Mouse (Mus musculus) adrenal gland, adult 8-10 months (tissue): ENCODE data around the gene Pradc1. TPM values are rescaled to one million over a fixed set of nuclear protein-coding genes. Genes with fewer than 3 reads are reported as not detected.
A peak's percentile ranks its signal among the peaks of the same experiment; 100 is the strongest.
"Not testable (repeated sequence)": the region's sequence is repeated elsewhere in the genome, so short reads cannot be mapped to it uniquely, and the experiment has no call there.

ENCODE experiments used
- DNase-seq: peaks from one replicate; pipeline ENCODE4 v3.0.0; 2022
- total RNA-seq, 4 experiments: library from RNA; stranded (reverse); gene quantifications; 2 replicates each; pipeline ENCODE4 v1.2.4; 2022

Gene Pradc1
- total RNA-seq, 4 experiments from 2014 or later = 11.5 to 16.4 (median 13.9) TPM

GRCm38 (mm10) chr6:85450697-85451663 is 790 bp downstream of the Pradc1 start, which contains the start of gene Cct7:
TSS of gene Cct7 (plus strand) at chr6:85451514.
- peak; percentile 98 for DNase-seq

- DNase-seq = not testable (repeated sequence)
These were observed 1.6 kb downstream of the Pradc1 start for GRCm38 (mm10) chr6:85450140-85450539.

DNA sequence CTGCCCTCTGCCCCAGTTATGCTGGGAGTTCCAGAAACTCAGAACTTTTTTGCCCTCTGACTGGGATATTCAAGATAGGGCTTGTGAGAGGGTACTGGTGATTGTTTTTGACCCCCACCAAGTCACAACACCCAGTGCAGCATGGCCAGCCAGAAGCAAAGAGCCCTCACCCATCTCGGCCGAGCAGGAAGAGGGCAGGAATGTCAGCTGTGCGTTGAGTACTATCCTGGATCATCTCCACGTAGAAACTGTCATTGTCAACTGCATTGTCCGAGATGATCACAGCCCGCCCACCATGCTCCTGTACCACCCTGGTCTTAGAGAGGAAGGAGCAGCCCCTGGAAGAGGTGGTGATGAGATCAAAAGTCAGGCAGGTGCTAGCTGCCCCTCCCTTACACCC is 4.4 kb downstream of the Pradc1 start:
- DNase-seq = no peak

- DNase-seq = no peak
These were observed 6.5 kb downstream of the Pradc1 start for GRCm38 (mm10) chr6:85445286-85445685.

- no peak for DNase-seq
These were observed 7.4 kb downstream of the Pradc1 start for GRCm38 (mm10) chr6:85444266-85444965.

DNA sequence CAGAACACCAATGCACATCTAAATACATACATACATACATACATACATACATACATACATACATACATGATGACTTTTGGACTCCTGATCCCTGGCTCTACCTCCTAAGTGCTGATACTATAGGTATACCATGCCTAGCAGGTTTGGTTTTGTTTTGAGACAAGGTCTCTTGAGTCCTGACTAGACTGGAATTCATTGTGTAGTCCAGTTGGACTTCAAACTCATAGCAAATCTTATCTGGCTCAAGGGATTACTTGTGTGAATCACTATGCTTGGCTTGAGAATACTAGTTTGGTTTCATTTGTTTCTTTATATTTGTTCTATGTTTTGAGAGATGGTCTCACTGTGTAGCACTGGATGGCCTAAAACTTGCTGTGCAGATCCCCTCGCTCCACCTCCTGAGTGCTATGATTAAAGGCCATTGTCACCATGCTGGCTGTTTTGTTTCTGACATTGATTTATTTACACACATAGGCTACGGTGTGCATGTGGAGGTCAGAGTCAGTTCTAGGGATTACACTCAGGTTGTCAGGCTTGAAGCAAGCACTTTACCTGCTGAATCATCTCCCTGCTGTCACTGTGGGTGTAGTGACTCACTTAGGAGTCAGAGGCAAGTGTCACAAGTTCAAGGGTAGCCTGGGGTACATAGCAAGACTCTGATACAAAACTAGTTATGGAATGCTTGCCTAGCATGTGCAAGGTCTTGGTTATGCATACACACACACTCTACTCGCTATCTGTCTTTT is 8.1 kb downstream of the Pradc1 start:
- DNase-seq = peak; percentile 47

GRCm38 (mm10) chr6:85441142-85441541 is 10.6 kb downstream of the Pradc1 start:
- DNase-seq = no peak

DNA sequence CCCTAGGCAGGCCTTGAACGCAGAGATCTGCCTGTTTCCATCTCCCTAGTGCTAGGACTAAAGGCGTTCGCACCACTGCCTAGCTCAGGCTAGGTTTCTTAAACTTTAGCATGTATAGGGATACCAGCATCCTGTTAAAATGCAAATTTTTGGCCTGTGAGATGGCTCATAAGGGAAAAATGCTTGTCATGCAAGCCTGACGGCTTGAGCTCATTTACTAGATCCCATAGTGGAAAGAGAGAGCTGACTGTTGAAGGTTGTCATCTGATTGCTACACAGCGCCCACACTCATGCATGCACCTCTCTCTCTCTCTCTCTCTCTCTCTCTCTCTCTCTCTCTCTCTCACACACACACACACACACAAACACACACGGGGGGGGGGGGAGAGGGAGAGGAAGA is 15.1 kb downstream of the Pradc1 start:
- DNase-seq = no peak

GRCm38 (mm10) chr6:85436204-85436603 is 15.6 kb downstream of the Pradc1 start:
- no peak for DNase-seq

- DNase-seq = no peak
These were observed 17.9 kb downstream of the Pradc1 start for GRCm38 (mm10) chr6:85433865-85434264.

GRCm38 (mm10) chr6:85431842-85432431 is 19.8 kb downstream of the Pradc1 start, which contains the start of gene Smyd5:
TSS of gene Smyd5 (plus strand) at chr6:85431989.
- DNase-seq = peak; percentile 83

DNA sequence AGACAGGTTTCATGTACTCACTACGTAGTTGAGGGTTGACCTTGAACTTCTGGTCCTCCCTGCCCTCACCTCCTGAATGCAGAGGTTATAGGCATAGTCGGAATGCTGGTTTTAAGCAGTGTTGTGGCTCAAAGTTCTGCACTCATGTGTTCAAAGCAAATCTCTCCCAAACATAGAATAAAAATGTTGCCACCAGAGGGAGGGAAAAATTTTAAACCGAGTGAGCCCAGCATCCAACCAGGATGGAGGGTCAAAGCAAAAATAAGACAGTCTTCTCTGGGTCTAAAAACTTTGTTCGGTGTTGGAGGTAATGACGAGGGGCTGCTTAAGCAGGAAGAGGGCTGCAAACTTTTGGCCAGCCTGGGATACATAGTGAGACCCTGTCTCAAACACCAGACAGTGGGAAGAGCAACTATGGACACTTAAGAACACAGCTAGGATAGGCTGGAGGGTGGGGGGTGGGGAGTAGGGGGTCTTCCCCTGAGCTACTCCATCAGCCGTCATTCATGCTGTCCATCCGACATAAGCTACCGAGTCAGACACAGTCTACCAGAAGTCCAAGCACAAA is 20.4 kb downstream of the Pradc1 start:
- no peak for DNase-seq

- no peak for DNase-seq
These were observed 27.9 kb downstream of the Pradc1 start, which contains the start of gene Noto for GRCm38 (mm10) chr6:85423836-85424379. TSS of gene Noto (plus strand) at chr6:85423886.

DNA sequence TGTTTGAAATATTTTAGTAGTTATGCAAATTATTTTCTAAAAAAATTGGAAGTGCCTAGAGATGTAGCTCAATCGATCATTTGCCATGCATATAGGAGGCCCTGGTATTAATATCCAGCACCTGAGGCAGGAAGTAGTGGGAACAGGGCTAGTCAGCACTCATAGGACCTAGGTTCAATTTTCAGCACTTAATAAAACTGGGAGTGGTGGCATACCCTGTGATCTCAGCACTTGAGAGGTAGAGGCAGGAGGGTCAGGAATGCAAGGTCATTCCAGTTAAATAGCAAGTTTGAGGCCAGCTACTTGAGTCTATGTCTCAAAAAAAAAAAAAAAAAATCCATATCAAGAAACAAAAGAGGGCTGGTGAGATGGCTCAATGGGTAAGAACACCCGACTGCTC is 32.6 kb downstream of the Pradc1 start:
- no peak for DNase-seq

DNA sequence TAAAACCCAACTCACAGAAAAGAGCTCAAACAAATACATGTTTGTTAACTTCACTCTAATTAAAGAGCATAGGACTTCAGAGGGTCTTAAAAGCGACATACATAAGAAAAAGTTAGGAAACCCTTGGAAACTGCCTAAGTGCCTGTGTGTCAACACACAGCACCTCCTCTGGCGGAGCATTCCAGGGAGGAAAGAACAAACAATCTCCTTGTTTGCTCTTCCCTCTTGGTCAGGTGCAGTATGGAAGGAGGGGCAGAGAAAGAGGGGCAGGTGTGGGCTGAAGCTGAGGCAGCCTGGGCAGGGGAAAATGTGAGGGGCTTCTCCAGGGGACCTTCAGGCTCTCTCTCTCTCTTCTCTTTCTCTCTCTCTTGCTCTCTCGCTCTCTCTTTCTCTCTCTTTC is 35.9 kb downstream of the Pradc1 start:
- DNase-seq = no peak

DNA sequence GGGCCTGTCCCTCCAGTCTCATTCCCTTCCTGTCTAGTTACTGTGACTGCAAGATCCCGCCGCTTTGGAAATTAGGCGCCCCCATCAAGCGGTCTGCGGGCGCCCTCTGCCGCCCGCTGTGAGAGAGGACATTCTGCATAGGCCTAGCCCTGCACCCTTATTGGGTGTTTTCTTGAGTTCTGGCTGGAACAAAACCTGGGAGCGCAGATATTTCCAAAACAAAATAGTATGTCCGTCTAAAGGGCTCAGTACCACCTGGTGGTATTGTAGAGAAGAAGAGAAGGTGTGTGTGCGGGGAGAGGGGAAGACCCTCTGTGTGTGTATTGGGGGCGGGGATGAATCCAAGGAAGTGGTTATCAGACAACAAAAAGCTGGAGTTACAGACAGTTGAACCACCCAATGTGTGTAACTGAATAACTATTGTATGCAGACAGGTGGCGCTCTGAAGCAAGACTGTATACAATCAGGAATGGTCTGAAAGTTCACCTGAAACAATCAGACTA is 40.9 kb downstream of the Pradc1 start:
- DNase-seq = no peak

DNA sequence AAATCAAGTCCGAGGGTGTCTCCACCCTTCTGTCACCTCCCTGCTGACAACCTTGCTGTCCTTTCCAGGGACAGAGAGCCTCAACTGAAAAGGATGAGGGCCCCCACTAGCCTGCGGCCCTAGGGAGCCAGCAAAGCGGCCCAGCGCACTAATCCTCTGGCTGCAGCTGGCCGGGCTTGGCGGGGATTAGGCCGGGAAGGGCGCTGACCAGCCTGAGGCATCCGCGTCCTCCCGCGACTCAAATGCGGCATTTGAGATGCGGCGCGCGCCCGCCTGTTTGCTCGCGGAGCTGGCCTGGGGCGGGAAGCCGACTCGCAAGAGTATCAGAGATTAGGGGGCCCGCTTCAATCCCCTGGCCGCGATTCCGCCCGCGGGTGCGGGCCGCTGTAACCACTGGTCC is 42.8 kb downstream of the Pradc1 start:
- DNase-seq = no peak

DNA sequence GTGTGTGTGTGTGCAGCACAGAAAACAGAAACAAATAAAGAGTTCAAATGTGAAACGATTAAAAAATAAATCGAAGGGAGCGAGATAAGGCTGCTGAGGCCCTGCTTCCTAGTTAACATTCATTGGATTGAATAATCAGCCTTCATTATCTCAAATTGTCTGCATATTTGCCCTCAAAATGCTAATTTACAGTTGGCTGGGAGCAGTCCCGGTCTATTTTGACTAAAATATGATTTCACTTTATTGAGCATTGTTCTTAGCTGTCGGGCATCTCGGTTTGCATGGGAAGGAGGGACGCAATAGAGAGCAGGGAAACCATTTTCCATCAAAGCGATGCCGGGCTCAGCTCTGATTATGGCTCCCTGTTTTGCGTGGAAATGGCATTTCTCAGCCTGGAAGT is 48.7 kb downstream of the Pradc1 start:
- DNase-seq = no peak

GRCm38 (mm10) chr6:85402613-85403012 is 49.2 kb downstream of the Pradc1 start:
- DNase-seq = no peak

DNA sequence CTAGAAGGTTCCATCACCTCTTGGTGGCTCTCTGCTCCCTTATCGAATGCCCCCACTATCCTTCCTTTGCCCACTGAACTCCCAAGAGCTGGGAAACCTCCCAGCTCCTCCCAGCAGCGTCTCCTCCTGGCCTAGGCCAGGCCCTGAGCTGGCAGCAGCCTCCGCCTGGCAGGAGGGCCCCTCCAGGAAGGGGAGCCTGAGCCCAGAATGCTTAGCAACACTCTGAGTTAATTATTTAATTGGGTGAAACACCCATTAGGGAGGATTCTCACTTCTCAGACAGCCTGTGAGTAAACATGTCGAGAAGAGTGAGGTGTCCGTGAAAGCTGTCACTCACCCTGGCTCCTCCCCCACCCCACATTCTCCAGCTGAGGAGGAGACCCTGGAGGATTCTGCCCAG is 52.1 kb downstream of the Pradc1 start:
- no peak for DNase-seq

DNA sequence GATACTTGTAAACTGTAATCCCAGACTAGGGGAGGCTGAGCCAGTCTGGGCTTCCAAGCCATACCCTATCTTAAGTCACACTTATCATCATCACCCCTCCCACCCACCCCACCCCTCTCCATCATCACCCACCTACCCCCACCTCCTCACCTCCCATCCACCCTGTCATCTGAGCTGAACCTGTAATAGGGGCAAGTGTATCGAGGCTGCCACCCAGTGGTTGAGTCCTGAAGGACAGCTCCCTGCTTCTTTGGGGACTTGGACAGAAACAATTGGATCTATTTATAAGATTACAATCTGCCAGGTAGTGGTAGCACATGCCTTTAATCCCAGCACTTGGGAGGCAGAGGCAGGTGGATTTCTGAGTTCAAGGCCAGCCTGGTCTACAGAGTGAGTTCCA is 54.6 kb downstream of the Pradc1 start:
- peak; percentile 24 for DNase-seq
